Mouse (Mus musculus) testis, adult 2 months (tissue): Measurements from ENCODE around the gene Snx18.

Experiments
- CTCF ChIP-seq: fragments of 200-500 bp; IDR thresholded peaks from 2 replicates; pipeline ENCODE4 v1.5.1; 2012; ENCODE audit warnings: low read depth, mild to moderate bottlenecking, inconsistent platforms, low read length, moderate library complexity; ENCODE audit not compliant: control insufficient read depth, insufficient read depth, insufficient replicate concordance
- POLR2A ChIP-seq: fragments of 200-500 bp; IDR thresholded peaks from 2 replicates; pipeline ENCODE4 v1.6.1; 2012; ENCODE audit warnings: low read depth, mild to moderate bottlenecking, inconsistent platforms, low read length, moderate library complexity; ENCODE audit not compliant: control insufficient read depth

- TF ChIP-seq CTCF = no peak
- no peak for TF ChIP-seq POLR2A
Observed at GRCm38 (mm10) chr13:113597616-113598015, 20.7 kb downstream of the Snx18 start.
